ENCODE assay signal across 22 mouse cellular contexts in genomic region chr11:57840986-57841385, GRCm38 (mm10). TPM values are rescaled to one million over a fixed set of nuclear protein-coding genes. Genes with fewer than 3 reads are reported as not detected.
DNase-seq lines count a peak whose midpoint lies in the region; ATAC-seq lines count a peak whose summit lies in the region.
"Had no signal": no experiment of that assay in that cellular context is flagged by ENCODE, and none has a peak within 500 bp of the region (broad histone marks: within the 10 kb centered on the region; RNA-seq: fewer than 3 reads in every experiment).

No protein-coding gene starts in this region.

- H3K36me3 ChIP-seq in heart, embryonic 13.5 days: no peaks in the 10 kb centered on the region
- H3K36me3 ChIP-seq in neural tube, embryonic 12.5 days: no peaks in the 10 kb centered on the region
- no peaks in the 10 kb centered on the region for H3K36me3 ChIP-seq in kidney, embryonic 15.5 days
- H3K36me3 ChIP-seq: embryonic facial prominence, embryonic 12.5 days; G1E; limb, embryonic 15.5 days had no signal

- H3K9ac ChIP-seq in heart, embryonic 13.5 days: no peak overlapping the region
- H3K9ac ChIP-seq in neural tube, embryonic 12.5 days: no peak overlapping the region
- H3K9ac ChIP-seq in kidney, embryonic 15.5 days: no peak overlapping the region
- H3K9ac ChIP-seq: embryonic facial prominence, embryonic 12.5 days; limb, embryonic 15.5 days had no signal

- peaks cover 14% of the 10 kb centered on the region for H3K4me1 ChIP-seq in heart, embryonic 13.5 days
- H3K4me1 ChIP-seq in neural tube, embryonic 12.5 days: peaks cover 14% of the 10 kb centered on the region
- H3K4me1 ChIP-seq in kidney, embryonic 15.5 days: peaks cover 13% of the 10 kb centered on the region

- no peaks in the 10 kb centered on the region for H3K9me3 ChIP-seq in heart, embryonic 13.5 days
- no peaks in the 10 kb centered on the region for H3K9me3 ChIP-seq in neural tube, embryonic 12.5 days
- H3K9me3 ChIP-seq in kidney, embryonic 15.5 days (replicated peaks): no peaks in the 10 kb centered on the region
- H3K9me3 ChIP-seq: embryonic facial prominence, embryonic 12.5 days; G1E; limb, embryonic 15.5 days had no signal

- 0 out of 2 replicates have a peak overlapping the region, but pooled peaks have one; percentile 1 for H3K4me2 ChIP-seq in heart, embryonic 13.5 days
- no peak overlapping the region for H3K4me2 ChIP-seq in neural tube, embryonic 12.5 days (replicated peaks)
- no peak overlapping the region for H3K4me2 ChIP-seq in kidney, embryonic 15.5 days
- H3K4me2 ChIP-seq: embryonic facial prominence, embryonic 12.5 days; limb, embryonic 15.5 days had no signal

- H3K4me3 ChIP-seq in heart, embryonic 13.5 days: no peak overlapping the region
- H3K4me3 ChIP-seq in neural tube, embryonic 12.5 days: no peak overlapping the region
- no peak overlapping the region for H3K4me3 ChIP-seq in kidney, embryonic 15.5 days (replicated peaks)
- H3K4me3 ChIP-seq: embryonic facial prominence, embryonic 12.5 days; erythroblast, embryonic 14.5 days; layer of hippocampus, adult 2 months; limb, embryonic 15.5 days had no signal

- H3K27me3 ChIP-seq in heart, embryonic 13.5 days (replicated peaks): peaks cover 68% of the 10 kb centered on the region
- peaks cover 76% of the 10 kb centered on the region for H3K27me3 ChIP-seq in neural tube, embryonic 12.5 days (replicated peaks)
- H3K27me3 ChIP-seq in kidney, embryonic 15.5 days: peaks cover 83% of the 10 kb centered on the region

- WGBS in heart, embryonic 13.5 days: 38% methylated on average over 10 of the region's 10 CpGs
- WGBS in neural tube, embryonic 12.5 days: 17% methylated on average over 10 of the region's 10 CpGs
- WGBS in kidney, embryonic 15.5 days: 13% methylated on average over 10 of the region's 10 CpGs

- ATAC-seq in heart, embryonic 13.5 days (ENCODE audit: extremely low read depth, insufficient number of reproducible peaks, low FRiP score, low TSS enrichment): no peak
- ATAC-seq in neural tube, embryonic 12.5 days (ENCODE audit: low FRiP score, low read depth): 0 out of 2 replicates have a peak, but pooled peaks have one; percentile 29
- ATAC-seq in kidney, embryonic 15.5 days (replicated peaks; ENCODE audit: low FRiP score): no peak

- peak; percentile 32 to 36 for DNase-seq in cerebellum, postnatal 10 days
- no peak for DNase-seq in cerebellum, adult 18-20 months
- no peak for DNase-seq in heart, adult 8-10 months (ENCODE audit: low spot score)
- DNase-seq in MN1 (ENCODE audit: low spot score): peak; percentile 65
- DNase-seq in layer of hippocampus, adult 9-10 months (ENCODE audit: low spot score): no peak
- DNase-seq: cerebellum, adult 9-10 months; gastrocnemius, postnatal 10 days; heart, adult 11 months; kidney, adult 18-20 months; kidney, postnatal 10 days; lung, postnatal 10 days had no signal

- no peak overlapping the region for H3K27ac ChIP-seq in heart, embryonic 13.5 days (replicated peaks)
- H3K27ac ChIP-seq in neural tube, embryonic 12.5 days: no peak overlapping the region
- no peak overlapping the region for H3K27ac ChIP-seq in kidney, embryonic 15.5 days
- H3K27ac ChIP-seq: embryonic facial prominence, embryonic 12.5 days; layer of hippocampus, adult 2 months; limb, embryonic 15.5 days had no signal

RNA-seq across cellular contexts. Expression of gene Hand1, which starts 8.4 kb away (rescaled TPM):
- polyA plus RNA-seq in heart, embryonic 13.5 days (2015; fragmentation: Nextera tagmentation; extraction: Ambion mirVana): 19.7 and 24.3 TPM in 2 replicates
- not detected for total RNA-seq in heart, adult 8-10 months (2022)
- polyA plus RNA-seq in neural tube, embryonic 12.5 days (2016; fragmentation: Nextera tagmentation; extraction: Ambion mirVana): 0.20 TPM in 2 replicates
- 0.99 and 5.4 TPM in 2 replicates for polyA plus RNA-seq in kidney, embryonic 15.5 days (2015; fragmentation: Nextera tagmentation; extraction: Ambion mirVana)
- total RNA-seq: G1E; gastrocnemius, postnatal 10 days; layer of hippocampus, adult 2 months; left cerebral cortex, postnatal 25 days; megakaryocyte, adult 5-6 weeks had no signal
- polyA plus RNA-seq: cortical plate, adult 2 months; erythroblast, embryonic 14.5 days; G1E had no signal

RNA-seq across cellular contexts. Expression of gene Sap30l, which starts 39.5 kb away (rescaled TPM):
- polyA plus RNA-seq in heart, embryonic 13.5 days (2015; fragmentation: Nextera tagmentation; extraction: Ambion mirVana): 6.9 and 7.1 TPM in 2 replicates
- total RNA-seq in heart, adult 8-10 months (2022): 10 to 100 TPM; 50.1 to 53.8 (median 51.2) TPM
- polyA plus RNA-seq in neural tube, embryonic 12.5 days (2016; fragmentation: Nextera tagmentation; extraction: Ambion mirVana): 18.6 and 22.2 TPM in 2 replicates
- 10.1 and 11.6 TPM in 2 replicates for polyA plus RNA-seq in kidney, embryonic 15.5 days (2015; fragmentation: Nextera tagmentation; extraction: Ambion mirVana)

Comparison
In these comparisons a context has a peak if more than half of its experiments do, and no peak if none do; other contexts are left out.
1. DNase-seq: peak in cerebellum, postnatal 10 days (2 of 2) and MN1 (single experiment); none in cerebellum, adult 18-20 months (0 of 2), heart, adult 8-10 months (single experiment) and layer of hippocampus, adult 9-10 months (single experiment).